Mouse (Mus musculus): ENCODE results near the gene Vkorc1l1.

The Vkorc1l1 gene

DNA sequence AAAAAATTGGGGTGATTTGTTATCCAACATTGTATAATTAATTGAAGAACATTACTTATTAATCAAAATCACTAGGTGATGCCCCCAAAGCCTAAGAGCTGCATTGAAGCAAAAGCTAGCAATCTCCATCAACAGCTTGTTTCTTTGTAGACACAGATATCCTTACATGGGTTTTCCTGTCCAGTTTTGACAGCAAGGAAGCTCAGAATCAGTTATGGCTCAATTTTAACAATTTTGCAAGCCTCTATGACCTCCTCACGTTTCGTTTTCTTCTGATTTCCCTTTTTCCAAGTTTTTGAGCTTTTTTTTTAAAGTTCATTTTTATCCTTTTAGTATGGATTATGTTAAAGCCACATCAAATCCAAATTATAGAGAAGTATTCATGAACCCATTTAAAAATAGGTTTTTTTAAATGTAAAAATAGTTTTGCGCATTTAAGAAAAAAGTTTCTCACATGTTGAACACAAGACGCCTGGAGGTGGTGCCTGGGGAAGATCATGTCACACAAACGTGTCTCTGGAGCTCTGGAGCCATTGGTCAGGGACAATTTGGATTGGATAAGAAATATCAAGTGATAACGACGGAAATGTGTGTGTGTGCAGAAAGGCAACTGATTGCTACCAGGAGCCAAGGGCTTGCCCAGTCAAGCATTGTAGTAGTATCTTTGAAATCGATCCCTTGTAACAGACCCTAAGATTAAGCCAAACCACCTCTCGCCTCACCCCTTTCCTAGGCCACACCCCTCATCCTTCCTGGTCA, 855 bp upstream of the Vkorc1l1 start:
- no peak for DNase-seq (ENCODE audit: extremely low read depth, insufficient read length, low spot score)

DNA sequence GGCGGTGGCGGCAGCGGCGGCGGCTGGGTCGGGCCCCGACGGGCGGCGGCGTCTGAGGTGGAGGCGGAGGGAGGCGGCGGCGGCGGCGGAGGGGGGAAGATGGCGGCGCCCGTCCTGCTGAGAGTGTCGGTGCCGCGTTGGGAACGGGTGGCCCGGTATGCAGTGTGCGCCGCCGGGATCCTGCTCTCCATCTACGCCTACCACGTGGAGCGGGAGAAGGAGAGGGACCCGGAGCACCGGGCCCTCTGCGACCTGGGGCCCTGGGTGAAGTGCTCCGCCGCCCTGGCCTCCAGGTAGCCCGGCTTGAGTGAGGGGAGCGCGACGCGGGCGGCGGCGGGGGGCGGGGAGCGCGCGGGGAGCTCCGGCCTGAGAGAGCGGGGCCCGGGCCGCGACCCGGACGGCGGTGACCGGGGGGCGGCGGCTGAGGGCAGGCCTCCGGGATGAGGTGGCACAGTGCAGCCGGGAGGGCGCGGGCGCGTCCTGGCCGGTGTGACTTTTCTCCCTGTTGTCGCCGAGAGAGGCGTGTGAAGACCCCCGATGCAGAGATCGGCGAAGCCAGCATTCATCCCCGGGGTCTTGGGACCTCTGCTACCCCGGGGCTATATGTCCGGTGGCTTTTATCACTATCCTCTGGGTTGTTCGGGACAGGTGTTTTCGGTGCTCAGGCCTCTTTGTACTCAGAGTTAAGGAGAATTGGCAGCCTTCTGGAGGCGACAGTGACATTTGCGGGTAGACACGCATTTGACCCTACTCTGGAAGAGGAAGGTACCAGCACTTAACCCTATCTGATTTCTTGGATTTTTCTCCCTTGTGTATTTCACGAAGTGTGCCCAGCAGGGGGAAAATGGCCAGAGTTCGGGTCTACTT, 536 bp downstream of the Vkorc1l1 start:
- DNase-seq (ENCODE audit: extremely low read depth, insufficient read length, low spot score) = peak; percentile 36

DNA sequence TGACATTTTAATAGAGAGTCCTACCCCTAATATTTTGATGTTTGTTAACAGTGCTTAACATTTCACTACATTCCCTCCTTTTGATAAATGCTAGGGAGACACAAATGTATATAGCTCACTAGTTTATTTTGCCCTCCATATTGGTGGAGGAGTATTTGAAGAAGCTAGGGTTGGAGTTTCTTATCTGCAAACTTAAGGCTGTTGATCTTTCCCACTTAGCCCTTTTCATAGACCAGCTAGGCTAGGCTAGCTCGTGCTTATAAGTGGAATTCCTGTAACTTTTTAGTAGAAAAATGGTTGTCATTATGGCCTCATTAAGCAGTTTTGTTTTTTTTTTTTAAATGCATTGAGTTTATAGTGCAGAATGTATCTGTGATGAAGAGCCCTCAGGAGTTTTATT, 1.6 kb downstream of the Vkorc1l1 start:
- DNase-seq (ENCODE audit: extremely low read depth, insufficient read length, low spot score) = no peak

DNA sequence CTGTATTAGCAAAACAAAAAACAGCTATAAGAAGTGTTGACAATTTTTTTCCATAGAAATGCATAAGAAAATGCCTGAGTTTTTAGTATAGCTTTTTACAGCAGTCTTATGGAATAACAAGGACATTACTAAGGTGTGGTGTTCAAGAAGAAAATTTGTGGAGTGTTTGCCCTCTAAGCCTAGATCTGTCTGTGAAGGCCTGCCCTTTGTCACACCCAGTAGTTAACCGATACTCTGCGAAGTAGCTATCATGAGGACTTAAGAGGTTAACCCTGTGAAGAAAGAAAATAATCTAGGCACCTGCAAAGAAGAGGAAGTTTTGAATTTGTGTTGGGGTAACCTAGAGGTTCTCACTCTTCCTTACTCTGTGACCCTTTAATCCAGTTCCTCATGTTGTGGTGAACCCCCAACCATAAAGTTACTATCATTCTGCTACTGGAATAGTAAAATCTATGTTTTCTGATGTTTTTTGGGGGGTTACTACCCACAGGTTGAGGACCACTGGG, 5.8 kb downstream of the Vkorc1l1 start:
- DNase-seq (ENCODE audit: extremely low read depth, insufficient read length, low spot score) = no peak

DNA sequence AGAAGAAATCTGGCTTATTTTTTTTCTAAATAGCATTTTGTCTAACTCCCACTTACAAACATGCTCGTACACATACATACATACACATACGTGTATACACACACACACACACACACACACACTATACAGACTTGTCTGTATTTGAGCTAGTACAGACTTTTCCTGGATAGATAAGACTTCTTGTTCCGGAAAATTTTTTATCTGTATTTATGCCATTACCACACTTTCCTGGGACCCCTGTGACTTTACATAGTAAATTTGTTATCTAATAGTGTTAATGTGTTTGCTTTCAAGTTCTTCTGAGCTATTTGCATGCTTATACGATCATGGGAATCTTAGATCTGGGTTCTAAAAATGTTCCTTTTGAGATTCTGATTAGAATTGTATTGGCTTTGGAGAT, 10.4 kb downstream of the Vkorc1l1 start:
- no peak for DNase-seq (ENCODE audit: extremely low read depth, insufficient read length, low spot score)

DNA sequence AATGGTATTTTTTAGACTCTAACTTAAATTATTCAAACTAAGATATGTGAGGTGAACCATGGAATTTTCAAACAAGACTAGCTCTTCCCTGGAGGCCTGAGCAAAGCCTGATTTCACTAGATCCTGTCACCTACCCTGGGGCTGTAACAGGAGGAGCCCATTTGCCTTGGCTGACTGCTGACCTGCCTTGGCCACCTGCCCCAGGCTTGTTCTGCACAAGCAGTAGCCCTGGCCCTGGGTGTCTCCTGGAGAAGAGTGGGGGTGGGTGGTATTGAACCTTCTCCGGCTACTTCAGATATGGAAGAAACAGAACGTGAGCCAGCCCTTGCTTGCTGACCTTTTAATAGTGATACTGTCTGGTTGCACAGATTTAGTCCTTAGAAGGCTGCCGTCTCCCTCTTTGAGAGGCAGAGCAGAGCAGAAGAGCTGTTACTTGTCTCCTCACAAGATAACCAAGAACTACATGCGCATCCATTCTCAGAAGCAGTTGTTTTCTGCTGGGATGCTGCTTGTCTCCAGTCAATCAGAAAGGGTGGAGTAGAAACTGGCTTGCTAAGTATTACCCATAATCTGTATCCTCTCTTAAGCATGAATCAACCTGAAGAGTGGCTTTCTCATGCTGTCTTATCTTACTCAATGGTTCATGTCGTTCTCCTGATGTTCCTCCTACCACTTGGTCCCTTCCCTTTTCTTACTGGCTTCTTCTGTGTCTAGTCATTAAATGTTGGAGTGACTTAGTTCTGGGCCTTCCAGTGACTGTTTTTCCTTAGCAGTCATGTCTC, 12.9 kb downstream of the Vkorc1l1 start:
- no peak for DNase-seq (ENCODE audit: extremely low read depth, insufficient read length, low spot score)

DNA sequence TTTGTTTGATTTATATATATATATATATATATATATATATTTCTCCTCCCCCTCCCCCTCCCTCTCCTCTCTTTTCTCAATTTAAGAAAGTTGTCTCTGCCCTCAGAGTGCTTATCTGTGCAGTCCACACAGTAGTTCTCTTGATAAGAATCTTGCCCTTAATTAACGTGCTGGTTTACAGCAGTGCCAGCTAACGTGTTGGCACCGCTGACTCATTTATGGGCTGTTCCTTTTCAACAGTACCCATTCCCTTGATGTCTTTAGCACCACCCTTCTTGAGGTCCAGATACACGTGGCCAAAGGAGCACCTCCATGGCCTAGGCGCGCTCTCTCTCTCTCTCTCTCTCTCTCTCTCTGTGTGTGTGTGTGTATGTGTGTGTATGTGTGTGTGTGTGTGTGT, 14.0 kb downstream of the Vkorc1l1 start:
- peak; percentile 19 for DNase-seq (ENCODE audit: extremely low read depth, insufficient read length, low spot score)

DNA sequence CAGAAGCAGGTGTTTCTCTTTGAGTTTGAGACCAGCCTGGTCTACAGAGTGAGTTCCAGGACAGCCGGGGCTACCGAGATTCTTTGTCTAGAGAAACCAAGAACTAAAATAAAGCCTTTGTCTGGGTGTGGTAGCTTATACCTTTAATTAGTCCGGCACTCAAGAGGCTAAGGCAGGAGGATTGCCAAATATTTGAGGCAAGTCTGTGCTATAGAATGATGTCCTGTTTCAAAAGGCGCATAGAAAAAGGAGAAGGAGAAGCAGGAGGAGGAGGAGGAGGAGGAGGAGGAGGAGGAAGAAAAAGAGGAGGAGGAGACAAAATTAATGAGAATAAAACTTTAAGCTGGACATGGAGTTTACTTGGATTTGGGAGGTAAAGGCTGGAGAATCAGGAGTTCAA, 21.5 kb downstream of the Vkorc1l1 start:
- DNase-seq (ENCODE audit: extremely low read depth, insufficient read length, low spot score) = no peak

DNA sequence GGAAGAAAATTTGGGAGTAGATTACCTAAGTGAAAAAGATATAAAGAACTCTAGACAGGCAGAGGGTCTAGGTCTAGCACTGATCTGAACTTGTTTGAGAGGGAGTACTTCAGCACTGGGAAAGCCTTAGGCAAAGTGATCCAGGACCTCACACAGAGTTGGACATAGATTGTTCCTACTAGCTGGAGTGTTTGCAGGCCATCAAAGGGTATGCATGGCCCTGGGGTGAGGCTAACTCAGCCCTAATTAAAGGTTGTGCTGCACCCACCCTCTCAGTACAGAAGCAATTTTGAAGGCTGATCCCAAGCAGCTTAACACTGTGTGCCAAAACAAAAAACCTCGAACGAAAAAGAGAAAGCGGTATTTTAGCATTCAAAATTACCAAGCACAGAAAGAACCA, 24.7 kb downstream of the Vkorc1l1 start:
- no peak for DNase-seq (ENCODE audit: extremely low read depth, insufficient read length, low spot score)

DNA sequence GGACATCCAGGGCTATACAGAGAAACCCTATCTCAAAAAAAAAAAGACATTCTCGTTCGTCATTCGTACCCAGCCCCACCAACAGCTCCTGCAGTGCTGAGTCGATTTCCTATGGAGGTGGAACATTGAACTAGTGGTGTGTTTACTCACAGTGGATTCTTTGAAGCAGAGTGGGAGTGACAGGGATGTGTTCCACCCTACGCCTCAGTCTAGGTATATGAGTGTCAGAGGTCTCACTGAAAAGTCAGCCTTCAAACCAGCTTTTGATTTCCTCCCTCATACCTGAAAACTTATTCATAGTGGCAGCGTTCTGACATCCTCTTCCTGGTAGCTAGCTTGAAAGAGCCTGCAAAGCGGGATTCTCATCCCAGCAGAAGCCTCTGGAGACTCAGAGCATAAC, 26.6 kb downstream of the Vkorc1l1 start:
- no peak for DNase-seq (ENCODE audit: extremely low read depth, insufficient read length, low spot score)

DNA sequence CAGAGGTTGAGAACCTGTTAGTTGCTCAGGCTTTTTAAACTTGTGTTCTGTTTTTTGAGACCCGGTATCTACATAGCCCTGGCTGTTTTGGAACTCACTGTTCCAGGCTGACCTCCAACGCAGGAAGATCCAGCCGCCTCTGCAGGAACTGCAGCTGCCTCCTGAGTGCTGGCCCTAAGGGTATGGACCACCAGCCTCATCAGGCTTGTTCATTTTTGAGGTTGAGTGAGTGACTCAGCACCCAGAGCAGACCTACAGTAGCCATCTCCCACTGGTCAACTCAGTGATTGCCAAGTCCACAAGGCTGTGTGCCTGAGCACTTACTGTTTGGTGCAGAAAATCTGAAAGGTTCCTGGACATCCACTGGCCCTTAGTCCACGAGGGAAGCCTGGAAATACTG, 29.7 kb downstream of the Vkorc1l1 start:
- peak; percentile 22 for DNase-seq (ENCODE audit: extremely low read depth, insufficient read length, low spot score)

DNA sequence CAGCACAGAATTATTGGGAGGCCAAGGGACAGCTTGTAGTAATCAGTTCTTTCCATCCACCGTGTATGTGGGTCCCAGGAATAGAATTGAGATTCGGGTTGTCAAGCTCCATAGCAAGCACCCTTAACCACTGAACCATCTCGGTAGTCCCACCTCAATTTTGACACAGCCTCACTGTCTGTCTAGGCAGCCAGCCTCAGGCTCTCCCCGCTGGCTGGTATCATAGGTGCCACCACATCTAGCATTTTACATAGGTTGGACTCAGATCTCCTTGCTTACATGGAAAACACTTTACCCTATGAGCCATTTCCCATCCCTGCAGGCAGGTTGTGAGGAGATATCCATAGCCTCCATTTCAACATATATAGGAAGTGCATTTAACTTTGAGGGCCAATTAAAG, 32.6 kb downstream of the Vkorc1l1 start:
- DNase-seq (ENCODE audit: extremely low read depth, insufficient read length, low spot score) = no peak

DNA sequence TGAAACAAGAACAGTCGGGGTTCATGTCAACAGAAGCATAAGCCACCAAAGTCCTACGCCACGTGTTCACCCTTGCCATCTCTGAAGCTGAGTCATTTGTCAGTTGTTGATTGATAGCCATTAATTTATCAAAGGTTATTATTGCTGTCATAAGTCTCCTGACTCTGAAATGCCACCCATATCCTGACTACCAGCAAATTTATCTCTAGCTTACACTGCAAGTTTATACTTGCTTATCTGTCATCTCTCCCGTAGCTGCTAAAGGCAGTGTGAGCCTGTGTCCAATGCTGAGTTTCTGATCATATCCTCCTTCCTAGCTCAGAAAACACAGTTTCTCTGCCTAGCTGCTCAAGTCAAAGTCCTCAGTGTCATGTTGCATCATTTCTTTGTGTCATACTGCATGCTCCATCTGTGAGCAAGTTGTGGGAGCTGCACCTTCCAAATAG, 33.1 kb downstream of the Vkorc1l1 start:
- DNase-seq (ENCODE audit: extremely low read depth, insufficient read length, low spot score) = no peak

DNA sequence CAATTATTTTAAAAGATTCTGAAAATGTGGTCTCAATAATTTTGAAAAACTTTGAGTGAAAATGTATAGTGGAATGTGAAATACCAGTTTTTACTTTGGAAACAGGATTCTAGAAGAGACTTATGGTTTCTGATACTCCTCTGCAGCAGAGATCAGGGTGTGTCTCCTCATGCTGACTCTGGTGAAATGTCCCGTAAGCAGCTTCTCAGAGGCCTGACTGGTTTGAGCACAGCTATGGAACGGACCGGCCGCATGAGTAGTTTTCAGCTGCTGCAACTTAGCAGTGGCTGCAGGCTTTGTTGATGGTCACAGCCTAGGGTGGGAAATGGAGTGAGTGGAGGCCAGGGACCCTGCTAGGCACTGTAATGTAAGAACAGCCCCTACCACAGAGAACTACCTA, 36.0 kb downstream of the Vkorc1l1 start:
- no peak for DNase-seq (ENCODE audit: extremely low read depth, insufficient read length, low spot score)

DNA sequence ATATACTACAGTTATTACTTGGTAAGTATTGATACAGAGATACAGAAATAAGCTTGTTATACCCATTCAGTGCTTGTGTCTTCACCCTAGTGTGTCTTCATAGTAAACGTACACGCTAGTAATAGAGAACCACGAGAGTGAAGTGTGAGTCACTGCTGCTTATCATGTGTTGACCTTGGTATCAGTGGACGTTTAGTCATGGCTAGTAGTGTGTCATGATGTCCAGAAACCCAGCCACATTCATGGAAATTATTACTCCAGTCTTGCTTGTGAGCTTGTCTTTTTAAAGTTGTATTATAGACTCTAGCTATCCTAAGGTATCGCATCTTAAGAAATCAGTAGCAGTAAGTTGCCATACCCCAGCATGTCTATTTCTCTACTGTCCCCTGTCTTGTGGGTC, 36.8 kb downstream of the Vkorc1l1 start:
- no peak for DNase-seq (ENCODE audit: extremely low read depth, insufficient read length, low spot score)

DNA sequence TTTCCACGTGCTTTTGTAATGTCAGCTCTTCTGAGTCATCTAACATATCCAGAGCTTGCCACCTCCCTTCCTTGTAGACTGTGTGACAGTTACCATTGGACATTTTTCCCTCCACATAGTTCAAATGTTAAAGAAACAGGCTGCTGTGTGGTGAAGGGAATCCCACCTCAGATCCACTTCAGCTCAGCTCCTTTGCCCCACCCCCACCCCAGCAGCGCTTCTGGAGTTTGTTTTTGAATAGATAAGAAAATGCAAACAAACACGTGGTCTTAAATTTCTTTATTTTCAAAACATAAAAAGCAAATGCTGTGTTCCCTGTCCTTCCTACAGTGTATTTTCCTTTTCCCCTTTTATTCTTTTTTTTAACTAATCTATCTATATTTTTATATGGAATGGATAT, 38.4 kb downstream of the Vkorc1l1 start:
- no peak for DNase-seq (ENCODE audit: extremely low read depth, insufficient read length, low spot score)

DNA sequence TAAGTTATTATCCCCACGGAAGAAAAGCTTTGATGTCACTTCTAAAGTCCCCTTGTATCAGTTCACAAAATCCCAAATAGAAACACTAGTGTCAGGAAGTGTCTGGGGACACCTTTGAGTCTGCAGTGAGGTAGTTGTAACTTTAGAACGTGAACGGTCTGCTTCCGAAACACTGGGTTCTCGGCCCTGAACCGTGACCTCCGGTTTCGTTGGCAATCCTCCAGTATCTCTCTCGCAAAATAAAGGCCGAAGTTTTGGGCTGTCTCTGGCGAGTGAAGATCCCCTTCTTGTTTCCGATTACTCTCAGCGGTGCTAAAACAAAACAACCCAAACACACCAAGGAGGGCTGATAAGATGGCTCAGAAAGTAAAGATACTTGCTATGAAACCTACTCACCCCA, 47.6 kb downstream of the Vkorc1l1 start:
- no peak for DNase-seq (ENCODE audit: extremely low read depth, insufficient read length, low spot score)

DNA sequence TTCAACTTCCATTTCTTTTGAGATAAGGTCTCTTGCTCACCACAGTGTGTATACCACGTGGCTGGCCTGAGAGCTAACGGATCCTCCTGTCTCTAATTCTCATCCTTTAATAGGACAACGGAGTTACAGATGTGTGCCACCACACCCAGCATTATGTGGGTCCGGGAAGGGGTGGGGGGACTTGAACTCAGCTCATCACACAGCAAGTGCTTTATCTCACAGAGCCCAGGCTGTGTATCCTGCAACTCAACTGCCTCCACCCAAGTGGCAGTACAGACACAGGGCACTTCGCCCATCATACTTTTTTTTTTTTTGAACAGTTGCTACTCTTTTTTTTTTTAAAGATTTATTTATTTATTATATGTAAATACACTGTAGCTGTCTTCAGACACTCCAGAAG, 50.1 kb downstream of the Vkorc1l1 start:
- DNase-seq (ENCODE audit: extremely low read depth, insufficient read length, low spot score) = no peak

DNA sequence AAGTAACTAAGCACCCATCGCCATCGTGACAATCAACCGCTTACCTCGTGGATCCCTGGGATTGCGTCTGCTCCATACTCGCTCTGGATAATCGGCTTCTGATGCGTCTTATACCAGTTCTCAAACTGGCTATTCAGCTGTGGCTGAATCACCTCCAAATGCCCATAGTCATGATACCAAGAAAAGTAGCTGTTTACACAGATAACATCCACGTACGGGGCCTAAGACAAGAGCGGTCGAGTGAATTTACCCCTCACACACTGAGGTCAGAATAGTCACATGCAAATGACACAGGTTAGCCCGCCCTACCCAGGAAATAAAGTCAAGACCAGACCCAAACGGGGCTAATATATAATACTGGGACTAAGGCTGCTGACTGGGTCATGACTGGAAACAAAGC, 51.6 kb downstream of the Vkorc1l1 start:
- DNase-seq (ENCODE audit: extremely low read depth, insufficient read length, low spot score) = no peak

DNA sequence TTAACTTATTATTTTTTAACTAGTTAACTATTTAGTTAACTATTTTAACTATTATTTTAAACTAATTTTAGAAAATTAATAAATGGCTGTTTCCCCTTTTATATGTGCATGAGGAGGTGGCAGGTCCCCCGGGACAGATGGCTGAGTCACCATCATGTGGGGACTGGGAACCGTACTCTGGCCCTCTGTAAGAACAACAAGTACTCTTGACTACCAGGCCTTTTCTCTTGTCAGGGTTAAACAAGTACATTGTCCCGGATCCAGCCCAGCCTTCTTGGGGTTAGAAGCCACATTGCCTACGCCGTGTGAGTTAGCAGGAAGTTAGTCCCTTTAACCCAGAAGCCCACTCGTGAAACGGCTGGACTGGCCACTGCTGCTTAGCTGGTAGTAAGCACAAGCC, 53.2 kb downstream of the Vkorc1l1 start:
- no peak for DNase-seq (ENCODE audit: extremely low read depth, insufficient read length, low spot score)

DNA sequence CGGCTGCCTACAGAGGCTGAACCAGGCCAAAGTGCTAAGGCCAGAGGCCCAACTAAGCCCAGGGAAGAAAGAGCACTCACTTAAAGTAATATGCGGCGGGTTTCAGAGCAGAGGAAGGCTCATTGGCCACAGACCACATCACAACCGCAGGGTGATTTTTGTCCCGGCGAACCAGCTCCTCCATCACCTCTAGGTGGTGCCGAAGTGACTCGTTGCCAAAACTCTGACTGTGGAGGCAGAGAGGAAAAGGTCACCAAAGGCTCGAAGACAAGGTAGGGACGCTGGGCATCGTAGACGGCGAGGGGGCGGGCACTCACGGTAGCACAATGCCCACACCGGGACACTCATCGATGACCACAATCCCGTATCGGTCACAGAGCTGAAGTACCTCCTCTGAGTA, 55.9 kb downstream of the Vkorc1l1 start:
- DNase-seq (ENCODE audit: extremely low read depth, insufficient read length, low spot score) = no peak
